Mouse (Mus musculus): ENCODE data around the gene Anapc15-ps.

DNA sequence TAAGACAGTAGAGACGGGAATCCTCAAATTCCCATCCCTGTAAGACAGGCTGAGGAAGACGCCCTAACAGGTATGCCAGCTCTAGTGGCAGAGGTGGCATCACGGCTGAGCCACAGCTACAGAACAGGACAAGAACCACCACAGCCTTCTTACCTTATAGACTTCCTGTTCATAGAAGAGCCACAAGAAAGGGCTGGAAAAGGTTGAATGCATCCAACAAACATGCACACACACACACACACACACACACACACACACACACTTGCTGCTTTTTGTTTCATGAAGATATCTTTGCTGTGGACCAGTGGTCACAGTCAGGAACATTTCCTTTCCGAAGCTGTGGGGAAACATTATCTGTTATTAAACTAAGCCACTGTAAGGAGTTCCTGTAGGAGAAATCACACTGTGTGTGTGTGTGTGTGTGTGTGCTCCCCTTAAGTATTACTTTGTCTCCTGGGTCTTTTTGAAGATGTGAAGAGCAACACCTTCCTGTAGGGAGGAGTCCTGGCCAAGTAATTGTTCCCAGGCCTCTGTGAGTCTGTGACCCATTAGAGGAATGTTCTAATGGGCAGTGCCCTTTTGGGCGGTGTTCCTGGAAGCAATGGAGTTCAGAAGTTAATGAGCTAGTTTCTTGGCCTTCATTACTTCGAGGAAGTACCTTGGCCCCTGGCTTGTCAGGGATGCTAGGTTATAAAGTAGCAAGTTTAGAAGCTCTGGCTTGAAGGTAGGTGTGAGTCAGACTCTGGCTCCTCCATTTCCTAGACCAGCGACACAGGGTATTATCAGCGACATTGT is 25.9 kb upstream of the Anapc15-ps start:
- no peak for TF ChIP-seq CTCF (conservative IDR thresholded peaks at IDR 0.05; ENCODE audit: insufficient read depth, insufficient read length, low read depth, low read length)
- TF ChIP-seq POLR2A (IDR thresholded peaks at IDR 0.05; ENCODE audit: low read depth, low read length), result no peak

All from kidney, adult 2 months (tissue).